Mouse (Mus musculus) midbrain, postnatal 0 days (tissue): ENCODE data around the gene Gosr1. TPM values are rescaled to one million over a fixed set of nuclear protein-coding genes. Genes with fewer than 3 reads are reported as not detected.
"Not testable (repeated sequence)": the region's sequence is repeated elsewhere in the genome, so short reads cannot be mapped to it uniquely, and the experiment has no call there.

Experiments
- ATAC-seq: fragments of 200-750 bp; cut with Nextera tagmentation; 2 replicates; pipeline ENCODE4 v1.8.0; 2017; ENCODE audit warnings: moderate number of reproducible peaks, mild to moderate bottlenecking, moderate TSS enrichment, moderate library complexity; ENCODE audit not compliant: low FRiP score
- DNase-seq: peaks from one replicate; pipeline ENCODE4 v3.0.0-alpha.2; 2015; ENCODE audit warnings: low spot score
- H3K27ac ChIP-seq: fragments of 300-500 bp; sonication (generic); 2 replicates; pipeline ENCODE4 v1.5.1; 2014; ENCODE audit warnings: low read depth, mild to moderate bottlenecking, low read length, mixed read lengths
- H3K27me3 ChIP-seq: fragments of 300-500 bp; sonication (generic); 2 replicates; pipeline ENCODE4 v1.6.1; 2014; ENCODE audit warnings: low read length, control low read depth, mixed read lengths; ENCODE audit not compliant: insufficient read depth
- H3K36me3 ChIP-seq: fragments of 300-500 bp; sonication (generic); 2 replicates; pipeline ENCODE4 v1.6.1; 2014; ENCODE audit warnings: low read length, control low read depth, mixed read lengths; ENCODE audit not compliant: insufficient read depth
- H3K4me1 ChIP-seq: fragments of 300-500 bp; sonication (generic); 2 replicates; pipeline ENCODE4 v1.6.1; 2014; ENCODE audit warnings: mild to moderate bottlenecking, control low read depth, antibody characterized with exemption, low read length, mixed read lengths; ENCODE audit not compliant: insufficient read depth
- H3K4me2 ChIP-seq: fragments of 300-500 bp; sonication (generic); 2 replicates; pipeline ENCODE4 v1.6.1; 2014; ENCODE audit warnings: low read depth, mild to moderate bottlenecking, low read length, mixed read lengths; ENCODE audit not compliant: poor library complexity, severe bottlenecking
- H3K4me3 ChIP-seq: fragments of 300-500 bp; sonication (generic); 2 replicates; pipeline ENCODE4 v1.5.1; 2014; ENCODE audit warnings: low read depth, mild to moderate bottlenecking, low read length, moderate library complexity
- H3K9ac ChIP-seq: fragments of 300-500 bp; sonication (generic); replicated peaks from 2 replicates; pipeline ENCODE4 v1.6.1; 2014; ENCODE audit warnings: mild to moderate bottlenecking, low read length, moderate library complexity, mixed read lengths; ENCODE audit not compliant: poor library complexity, severe bottlenecking
- H3K9me3 ChIP-seq: fragments of 300-500 bp; sonication (generic); 2 replicates; pipeline ENCODE4 v1.6.1; 2016; ENCODE audit warnings: low read length, control low read depth
- CTCF ChIP-seq: IDR thresholded peaks from 2 replicates; pipeline ENCODE4 v1.5.1; 2016; ENCODE audit warnings: antibody characterized with exemption, mild to moderate bottlenecking
- WGBS: fragments of 180-500 bp; shearing (Covaris S2); extraction: QIAGEN DNeasy Blood & Tissue Kit; methylation state at CpG from one replicate; pipeline ENCODE4 v1.1.7; 2014; 5-methylcytosine and 5-hydroxymethylcytosine counted together
- polyA plus RNA-seq: library from polyadenylated mRNA; unstranded; fragments of >200 nt; fragmentation: Nextera tagmentation; extraction: Ambion mirVana; gene quantifications from 2 replicates; pipeline ENCODE4 v1.2.1, GENCODE M21; 2015
- total RNA-seq: library from RNA; depleted of rRNA; stranded (reverse); fragments of >200 nt; gene quantifications from 2 replicates; pipeline ENCODE4 v1.2.3, GENCODE M21; 2014; rRNA removed

Gosr1 gene
- total and polyA plus RNA-seq, 2 experiments from 2014 or later = 23.4 to 30.3 TPM

DNA sequence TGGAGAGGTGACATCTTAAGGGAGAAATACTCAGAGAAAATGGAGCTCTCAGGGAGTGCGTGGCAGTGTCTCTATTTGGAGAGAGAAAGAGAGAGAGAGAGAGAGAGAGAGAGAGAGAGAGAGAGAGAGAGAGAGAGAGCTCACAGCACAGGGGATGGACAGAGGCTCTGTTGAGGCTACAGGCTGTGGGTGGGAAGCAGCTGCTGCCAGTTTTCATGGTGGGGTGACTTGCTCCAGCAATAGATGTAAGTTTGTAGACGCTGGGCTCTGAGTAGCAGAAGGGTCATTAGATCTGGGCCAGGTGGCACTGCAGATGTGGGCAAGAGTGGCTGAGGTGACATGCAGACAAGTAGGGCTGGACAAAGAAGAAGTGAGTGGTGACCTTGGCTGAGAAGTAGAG is 77.8 kb downstream of the Gosr1 start:
- H3K9me3 ChIP-seq = no peaks in the 10 kb centered on the region
- ATAC-seq (no peak), DNase-seq (no peak)
- H3K4me2 ChIP-seq = no peak overlapping the region
- H3K27me3 ChIP-seq = no peaks in the 10 kb centered on the region
- H3K9ac ChIP-seq = no peak overlapping the region
- WGBS = 71% methylated on average over 2 of the region's 2 CpGs
- no peaks in the 10 kb centered on the region for H3K4me1 ChIP-seq
- no peak for TF ChIP-seq CTCF
- H3K27ac ChIP-seq = no peak overlapping the region
- H3K4me3 ChIP-seq = no peak overlapping the region
- H3K36me3 ChIP-seq = no peaks in the 10 kb centered on the region

DNA sequence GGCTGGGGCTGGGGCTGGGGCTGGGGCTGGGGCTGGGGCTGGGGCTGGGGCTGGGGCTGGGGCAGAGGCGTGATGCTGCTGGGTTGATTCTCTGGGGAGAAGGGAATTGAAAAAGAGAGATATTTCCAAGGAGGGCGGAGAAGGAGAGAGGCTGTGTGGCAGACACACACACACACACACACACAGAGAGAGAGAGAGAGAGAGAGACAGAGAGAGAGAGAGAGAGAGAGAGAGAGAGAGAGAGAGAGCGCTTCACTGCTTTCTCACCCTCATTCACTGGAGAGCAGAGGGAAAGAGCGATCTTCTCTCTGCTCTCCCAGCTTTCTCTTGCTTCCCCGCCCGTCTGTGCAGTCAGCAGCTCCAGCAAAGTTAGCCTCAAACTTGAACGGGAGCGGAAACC is 83.9 kb downstream of the Gosr1 start, which contains the start of gene Trarg1:
Trarg1 (plus strand) TSS at position 301 of the 400 bp plus-strand sequence.
- WGBS = 44% methylated on average over 7 of the region's 8 CpGs
- DNase-seq, H3K36me3 ChIP-seq, H3K27me3 ChIP-seq, H3K9me3 ChIP-seq, H3K4me3 ChIP-seq, H3K27ac ChIP-seq, H3K9ac ChIP-seq, ATAC-seq, H3K4me1 ChIP-seq, H3K4me2 ChIP-seq: not testable (repeated sequence)

Other genes starting within 250 kb of the Gosr1 start
- 243 and 250 TPM in 2 replicates for gene Abr, start 141.3 kb downstream of the Gosr1 start, total RNA-seq
- 99.4 and 102 TPM in 2 replicates for gene Abr, start 141.3 kb downstream of the Gosr1 start, polyA plus RNA-seq
- gene Bhlha9, start 91.1 kb downstream of the Gosr1 start, total RNA-seq = 2.8 and 4.9 TPM in 2 replicates
- 1.9 and 2.1 TPM in 2 replicates for gene Bhlha9, start 91.1 kb downstream of the Gosr1 start, polyA plus RNA-seq
- gene Trarg1, start 83.8 kb downstream of the Gosr1 start, total RNA-seq = 0.27 and 0.76 TPM in 2 replicates
- gene Trarg1, start 83.8 kb downstream of the Gosr1 start, polyA plus RNA-seq = 0.61 and 0.80 TPM in 2 replicates
- 35.8 and 39.0 TPM in 2 replicates for gene Cpd, start 83.4 kb upstream of the Gosr1 start, total RNA-seq
- 4.2 and 5.3 TPM in 2 replicates for gene Cpd, start 83.4 kb upstream of the Gosr1 start, polyA plus RNA-seq
- gene Tmigd1, start 138.6 kb upstream of the Gosr1 start, total RNA-seq = not detected in 2 replicates
- 0.18 TPM in 1 of 2 replicates, not detected in the other for gene Tmigd1, start 138.6 kb upstream of the Gosr1 start, polyA plus RNA-seq
- 88.5 and 90.8 TPM in 2 replicates for gene Blmh, start 161.2 kb upstream of the Gosr1 start, total RNA-seq
- gene Blmh, start 161.2 kb upstream of the Gosr1 start, polyA plus RNA-seq = 116 and 127 TPM in 2 replicates
- gene Slc6a4, start 235.0 kb upstream of the Gosr1 start, total RNA-seq = 27.6 and 36.0 TPM in 2 replicates
- gene Slc6a4, start 235.0 kb upstream of the Gosr1 start, polyA plus RNA-seq = 9.9 and 10.9 TPM in 2 replicates